In the genomic region with DNA sequence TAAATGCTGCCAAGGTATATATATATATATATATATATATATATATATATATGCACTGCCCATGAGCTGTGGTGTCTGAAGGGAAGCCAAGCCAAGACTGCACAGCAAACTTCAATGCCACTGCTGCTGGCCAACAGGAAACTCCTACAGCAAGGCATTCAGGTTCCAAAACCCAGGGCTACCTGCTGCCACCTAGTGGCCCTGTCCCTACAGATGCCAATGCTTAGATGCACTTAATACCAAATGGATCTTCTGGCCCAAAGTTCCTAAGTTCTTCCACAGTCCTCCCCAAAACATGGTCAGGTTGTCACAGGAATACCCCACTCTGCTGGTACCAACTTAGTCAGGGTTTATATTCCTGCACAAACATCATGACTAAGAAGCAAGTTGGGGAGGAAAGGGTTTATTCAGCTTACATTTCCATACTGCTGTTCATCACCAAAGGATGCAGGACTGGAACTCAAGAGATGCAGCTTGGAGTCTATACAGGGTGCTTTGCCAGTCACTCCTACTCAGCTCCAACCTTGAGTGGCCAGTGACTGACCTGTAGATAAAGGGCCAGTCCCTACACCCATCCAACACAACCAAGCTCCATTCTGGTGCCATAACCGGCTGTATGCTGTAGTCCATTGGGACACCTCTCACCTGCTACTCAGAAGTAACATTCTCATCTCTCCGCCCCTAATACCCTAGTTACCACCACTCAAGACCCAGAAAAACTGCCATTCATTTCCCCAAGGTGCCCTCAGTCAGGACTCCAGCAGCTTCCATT, we compare ENCODE assay signal across 8 mouse cellular contexts. TPM values are rescaled to one million over a fixed set of nuclear protein-coding genes. Genes with fewer than 3 reads are reported as not detected.
DNase-seq lines count a peak whose midpoint lies in the region; ATAC-seq and TF ChIP-seq lines count a peak whose summit lies in the region.

No protein-coding gene starts in this region.

- no peak overlapping the region for H3K4me3 ChIP-seq in embryonic facial prominence, embryonic 14.5 days (ENCODE audit: low read depth, low read length)
- no peak overlapping the region for H3K4me3 ChIP-seq in heart, embryonic 10.5 days
- no peak overlapping the region for H3K4me3 ChIP-seq in liver, embryonic 14.5 days (ENCODE audit: insufficient read depth in 1 of 2, low read depth in 2 of 2, low read length in 2 of 2)

- no peaks in the 10 kb centered on the region for H3K9me3 ChIP-seq in embryonic facial prominence, embryonic 14.5 days (ENCODE audit: control insufficient read depth, low read length)
- H3K9me3 ChIP-seq in heart, embryonic 10.5 days = no peaks in the 10 kb centered on the region
- no peaks in the 10 kb centered on the region for H3K9me3 ChIP-seq in liver, embryonic 14.5 days (ENCODE audit: control insufficient read depth, low read length)

- peaks cover 11% of the 10 kb centered on the region for H3K4me1 ChIP-seq in embryonic facial prominence, embryonic 14.5 days (ENCODE audit: control insufficient read depth, insufficient read depth, low read length)
- H3K4me1 ChIP-seq in heart, embryonic 10.5 days = peaks cover 35% of the 10 kb centered on the region
- peaks cover 0 to 13% of the 10 kb centered on the region in 2 experiments; a peak in 3 of 4 replicates for H3K4me1 ChIP-seq in liver, embryonic 14.5 days (replicated peaks; ENCODE audit: control insufficient read depth in 2 of 2, insufficient read depth in 2 of 2, low read length in 1 of 2)

- TF ChIP-seq CTCF in liver, embryonic 14.5 days (IDR thresholded peaks at IDR 0.05; ENCODE audit: low read depth) = peak; percentile 92

- WGBS in embryonic facial prominence, embryonic 14.5 days = 63% methylated on average over 2 of the region's 2 CpGs
- WGBS in heart, embryonic 10.5 days = 69% methylated on average over 2 of the region's 2 CpGs
- WGBS in liver, embryonic 14.5 days (ENCODE audit: insufficient replicate concordance) = 68% methylated on average over 2 of the region's 2 CpGs

- H3K27me3 ChIP-seq in embryonic facial prominence, embryonic 14.5 days (replicated peaks; ENCODE audit: control insufficient read depth, insufficient read depth, low read length) = no peaks in the 10 kb centered on the region
- H3K27me3 ChIP-seq in heart, embryonic 10.5 days (ENCODE audit: insufficient read depth, poor library complexity, severe bottlenecking) = no peaks in the 10 kb centered on the region
- no peaks in the 10 kb centered on the region for H3K27me3 ChIP-seq in liver, embryonic 14.5 days (ENCODE audit: control insufficient read depth, insufficient read depth, low read length)

- peak; percentile 89 for DNase-seq in CD4-positive, CD25-positive, alpha-beta regulatory T cell, adult 2 months (ENCODE audit: low read depth, low spot score)
- peak; percentile 87 for DNase-seq in adrenal gland, postnatal 25 days
- DNase-seq in embryonic facial prominence, embryonic 14.5 days (ENCODE audit: low spot score) = peak; percentile 92
- DNase-seq in heart, embryonic 10.5 days (ENCODE audit: low spot score) = peak; percentile 86
- peak; percentile 90 to 96 for DNase-seq in kidney, postnatal 36 days
- peak; percentile 56 to 59 (median 57) for DNase-seq in liver, embryonic 14.5 days (ENCODE audit: low read depth in 3 of 3, low spot score in 3 of 3)
- DNase-seq in ovary, adult 18-20 months (ENCODE audit: low spot score) = peak; percentile 61
- DNase-seq in thymus, postnatal 0 days (ENCODE audit: low spot score) = peak; percentile 79

- H3K4me2 ChIP-seq in embryonic facial prominence, embryonic 14.5 days (ENCODE audit: low read depth, low read length) = no peak overlapping the region
- no peak overlapping the region for H3K4me2 ChIP-seq in liver, embryonic 14.5 days (ENCODE audit: low read depth)

- TF ChIP-seq EP300 in liver, embryonic 14.5 days (IDR thresholded peaks at IDR 0.05; ENCODE audit: low read depth) = no peak

- H3K27ac ChIP-seq in embryonic facial prominence, embryonic 14.5 days (replicated peaks; ENCODE audit: low read depth, low read length) = no peak overlapping the region
- no peak overlapping the region for H3K27ac ChIP-seq in heart, embryonic 10.5 days
- H3K27ac ChIP-seq in liver, embryonic 14.5 days = no peak overlapping the region

- H3K36me3 ChIP-seq in embryonic facial prominence, embryonic 14.5 days (ENCODE audit: control insufficient read depth, insufficient read depth, low read length) = peaks cover 48% of the 10 kb centered on the region
- peaks cover 52% of the 10 kb centered on the region for H3K36me3 ChIP-seq in heart, embryonic 10.5 days
- peaks cover 42% of the 10 kb centered on the region for H3K36me3 ChIP-seq in liver, embryonic 14.5 days (replicated peaks; ENCODE audit: control insufficient read depth, insufficient read depth, low read depth)

- H3K9ac ChIP-seq in embryonic facial prominence, embryonic 14.5 days (ENCODE audit: low read depth, low read length) = no peak overlapping the region
- no peak overlapping the region for H3K9ac ChIP-seq in liver, embryonic 14.5 days (replicated peaks)

- ATAC-seq in embryonic facial prominence, embryonic 14.5 days (ENCODE audit: low read depth) = no peak; the same call in 1 of the 2 replicates
- peak; percentile 38 for ATAC-seq in liver, embryonic 14.5 days (ENCODE audit: insufficient read depth)

RNA-seq across cellular contexts. Expression of a gene that starts 5.6 kb away (rescaled TPM):
- total RNA-seq in adrenal gland, postnatal 25 days (2021) = not detected in 2 replicates
- not detected in 2 replicates for polyA plus RNA-seq in embryonic facial prominence, embryonic 14.5 days (2014; fragmentation: Nextera tagmentation; extraction: Ambion mirVana)
- not detected in 2 replicates for polyA plus RNA-seq in heart, embryonic 10.5 days (2016; fragmentation: Nextera tagmentation; extraction: Ambion mirVana)
- polyA plus RNA-seq in liver, embryonic 14.5 days (2012; rRNA removed) = not detected in 2 replicates
- not detected in 2 replicates for polyA plus RNA-seq in liver, embryonic 14.5 days (2014; fragmentation: Nextera tagmentation; extraction: Ambion mirVana)
- polyA plus RNA-seq in thymus, postnatal 0 days (2015; fragmentation: Nextera tagmentation; extraction: Ambion mirVana) = not detected in 2 replicates

RNA-seq across cellular contexts. Expression of a gene that starts 6.1 kb away (rescaled TPM):
- total RNA-seq in adrenal gland, postnatal 25 days (2021) = 194 and 219 TPM in 2 replicates
- polyA plus RNA-seq in embryonic facial prominence, embryonic 14.5 days (2014; fragmentation: Nextera tagmentation; extraction: Ambion mirVana) = 37.4 and 38.1 TPM in 2 replicates
- 89.7 and 107 TPM in 2 replicates for polyA plus RNA-seq in heart, embryonic 10.5 days (2016; fragmentation: Nextera tagmentation; extraction: Ambion mirVana)
- polyA plus RNA-seq in liver, embryonic 14.5 days (2012; rRNA removed) = 15.3 and 20.9 TPM in 2 replicates
- 10.3 and 10.7 TPM in 2 replicates for polyA plus RNA-seq in liver, embryonic 14.5 days (2014; fragmentation: Nextera tagmentation; extraction: Ambion mirVana)
- polyA plus RNA-seq in thymus, postnatal 0 days (2015; fragmentation: Nextera tagmentation; extraction: Ambion mirVana) = 80.5 and 87.8 TPM in 2 replicates

RNA-seq across cellular contexts. Expression of a gene that starts 7.0 kb away (rescaled TPM):
- total RNA-seq in adrenal gland, postnatal 25 days (2021) = 894 and 1,002 TPM in 2 replicates
- 1,119 and 1,122 TPM in 2 replicates for polyA plus RNA-seq in embryonic facial prominence, embryonic 14.5 days (2014; fragmentation: Nextera tagmentation; extraction: Ambion mirVana)
- 629 and 734 TPM in 2 replicates for polyA plus RNA-seq in heart, embryonic 10.5 days (2016; fragmentation: Nextera tagmentation; extraction: Ambion mirVana)
- 1,128 and 1,708 TPM in 2 replicates for polyA plus RNA-seq in liver, embryonic 14.5 days (2012; rRNA removed)
- polyA plus RNA-seq in liver, embryonic 14.5 days (2014; fragmentation: Nextera tagmentation; extraction: Ambion mirVana) = 697 and 712 TPM in 2 replicates
- 1,579 and 1,606 TPM in 2 replicates for polyA plus RNA-seq in thymus, postnatal 0 days (2015; fragmentation: Nextera tagmentation; extraction: Ambion mirVana)

RNA-seq across cellular contexts. Expression of a gene that starts 25.9 kb away (rescaled TPM):
- 3.9 TPM in 2 replicates for total RNA-seq in adrenal gland, postnatal 25 days (2021)
- polyA plus RNA-seq in embryonic facial prominence, embryonic 14.5 days (2014; fragmentation: Nextera tagmentation; extraction: Ambion mirVana) = 4.4 and 6.1 TPM in 2 replicates
- polyA plus RNA-seq in heart, embryonic 10.5 days (2016; fragmentation: Nextera tagmentation; extraction: Ambion mirVana) = 2.1 and 3.3 TPM in 2 replicates
- polyA plus RNA-seq in liver, embryonic 14.5 days (2012; rRNA removed) = 0.03 and 0.08 TPM in 2 replicates
- 0.14 TPM in 1 of 2 replicates, not detected in the other for polyA plus RNA-seq in liver, embryonic 14.5 days (2014; fragmentation: Nextera tagmentation; extraction: Ambion mirVana)
- polyA plus RNA-seq in thymus, postnatal 0 days (2015; fragmentation: Nextera tagmentation; extraction: Ambion mirVana) = 19.8 and 20.1 TPM in 2 replicates
